Mouse (Mus musculus) R1 (cell line): ENCODE data around the gene Kif1bp.

Experiments
- DNase-seq: peaks from one replicate; pipeline ENCODE4 v3.0.0-alpha.2; 2018; ENCODE audit warnings: low read depth, low spot score

The Kif1bp gene

DNA sequence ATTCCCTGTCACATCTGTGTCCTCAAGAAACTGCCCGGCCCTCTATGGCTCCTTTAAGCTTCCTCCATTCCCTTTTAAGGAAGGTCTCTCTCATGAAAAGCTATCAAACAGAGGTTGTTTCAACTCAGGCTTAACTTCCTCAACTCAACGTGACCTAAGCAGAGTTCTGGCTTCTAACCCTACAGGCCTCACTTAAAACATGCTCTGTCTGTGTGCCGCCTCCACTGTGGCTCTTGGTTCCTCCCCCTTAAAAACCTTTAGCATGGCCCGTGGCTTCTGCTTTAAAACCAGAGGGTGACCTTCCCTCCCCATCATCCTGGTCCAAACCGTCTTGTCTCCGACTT is 21.7 kb downstream of the Kif1bp start:
- no peak for DNase-seq

DNA sequence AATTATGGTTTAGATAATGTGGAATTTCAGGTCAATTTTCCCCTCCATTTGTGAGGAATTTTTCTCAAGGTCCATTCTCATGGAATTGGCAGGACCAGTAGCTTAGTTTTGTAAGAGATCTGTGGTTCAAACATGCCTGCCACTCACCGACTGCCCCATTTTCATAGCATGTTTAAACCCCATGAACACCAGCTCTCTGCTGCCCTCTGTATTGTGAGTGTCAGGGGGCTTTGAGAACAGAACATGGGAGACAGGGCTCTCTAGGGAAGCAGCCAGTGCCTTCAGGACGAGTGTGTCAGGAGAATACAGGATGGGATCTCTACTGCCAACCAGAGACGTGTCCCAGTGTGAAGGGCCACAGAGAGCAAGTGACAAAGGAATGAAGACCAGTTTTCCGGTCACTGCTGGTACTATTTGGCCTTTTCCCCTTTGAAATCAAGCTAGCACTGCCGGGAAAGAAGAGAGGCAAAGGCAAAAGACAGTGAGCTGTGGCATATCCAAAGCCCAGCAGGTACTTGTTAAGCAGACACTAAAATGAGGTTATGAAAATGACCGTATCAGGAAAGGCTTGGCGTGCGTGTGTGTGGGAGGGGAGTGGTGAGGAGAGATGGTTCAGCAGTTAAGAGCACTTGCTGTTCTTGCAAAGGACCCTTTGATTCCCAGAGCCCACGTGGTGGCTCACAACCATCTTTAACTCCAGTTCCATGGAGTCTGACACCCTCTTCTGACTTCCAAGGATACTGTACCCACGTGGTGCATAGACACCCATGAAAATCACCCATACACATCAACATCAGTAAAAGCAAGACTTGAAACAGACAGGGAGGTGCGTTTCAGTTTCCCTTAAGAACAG is 22.3 kb downstream of the Kif1bp start:
- DNase-seq: no peak

DNA sequence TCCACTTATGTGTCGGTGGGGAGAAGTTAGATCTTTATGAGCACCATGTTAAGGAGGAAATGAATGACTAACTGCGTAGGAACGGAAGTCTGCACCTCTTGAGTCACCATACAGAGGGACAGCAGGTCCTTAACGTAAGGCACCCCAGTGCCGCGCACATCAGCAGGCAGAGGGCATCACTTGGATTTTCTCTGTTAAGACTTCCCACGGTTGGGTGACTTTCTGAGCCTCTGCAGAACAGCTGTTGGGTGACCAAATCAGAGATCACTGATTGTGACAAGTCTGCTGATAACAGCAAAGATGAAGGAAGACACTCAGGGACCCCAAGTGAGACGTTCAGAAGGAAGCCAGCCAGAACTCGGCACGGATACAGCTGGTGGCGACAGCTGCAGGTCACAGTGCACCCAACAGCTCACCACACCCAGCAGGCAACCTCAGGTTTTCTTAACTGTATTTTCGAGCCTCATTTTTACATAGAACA is 24.6 kb downstream of the Kif1bp start:
- DNase-seq: no peak

GRCm38 (mm10) chr10:62550787-62551300 is 27.4 kb downstream of the Kif1bp start:
- no peak for DNase-seq

DNA sequence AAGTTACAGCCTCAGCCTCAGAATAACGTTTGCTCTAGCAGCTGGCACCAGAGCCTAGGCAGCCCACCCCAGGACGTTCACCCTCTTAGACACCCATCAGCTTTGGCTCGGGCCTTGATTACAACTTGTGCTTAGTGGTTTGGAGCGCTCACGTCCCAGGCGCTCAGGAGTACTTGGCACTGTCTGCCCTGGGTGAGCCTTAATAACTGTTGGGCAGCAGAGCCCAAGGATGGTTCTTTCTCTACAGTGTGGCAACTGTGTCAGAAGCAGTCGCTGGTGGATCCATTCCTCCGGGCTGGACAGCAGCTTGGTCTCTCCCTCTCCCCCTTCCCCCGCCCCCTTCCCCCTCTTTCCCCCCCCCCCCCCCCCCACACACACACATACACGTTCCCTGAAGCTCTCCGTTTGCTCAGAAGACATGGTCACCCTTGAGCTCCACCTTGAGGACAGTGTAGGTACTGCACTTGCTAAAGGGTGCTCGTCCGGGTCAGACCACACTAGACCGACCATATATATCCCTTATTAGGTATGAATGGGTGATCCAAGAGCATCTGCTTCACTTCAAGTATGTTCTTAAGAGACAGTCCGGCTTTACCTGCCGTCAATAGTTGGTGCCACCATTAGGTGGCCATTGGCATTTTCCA is 28.6 kb downstream of the Kif1bp start:
- peak; percentile 83 for DNase-seq

- DNase-seq: no peak
Measured at GRCm38 (mm10) chr10:62546441-62546840, 31.8 kb downstream of the Kif1bp start.

DNA sequence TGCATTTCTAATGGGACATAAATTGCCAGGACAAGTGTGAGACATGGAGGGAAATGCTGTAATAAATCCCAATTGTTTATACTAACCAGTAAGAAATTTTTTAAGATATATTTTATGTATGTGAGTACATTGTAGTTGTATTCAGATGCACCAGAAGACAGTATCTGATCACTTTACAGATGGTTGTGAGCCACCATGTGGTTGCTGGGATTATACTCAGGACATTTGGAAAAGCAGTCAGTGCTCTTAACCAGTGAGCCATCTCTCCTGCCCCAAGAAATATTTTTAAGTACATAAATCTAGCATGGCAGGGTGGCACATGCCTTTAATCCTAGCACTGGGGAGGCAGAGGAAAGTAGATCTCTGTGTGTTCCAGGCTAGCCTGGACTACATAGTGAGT is 32.5 kb downstream of the Kif1bp start:
- DNase-seq: no peak

- DNase-seq: no peak
Measured at GRCm38 (mm10) chr10:62544316-62544715, 33.9 kb downstream of the Kif1bp start.

GRCm38 (mm10) chr10:62543399-62543808 is 34.9 kb downstream of the Kif1bp start:
- DNase-seq: peak; percentile 27

GRCm38 (mm10) chr10:62542928-62543327 is 35.3 kb downstream of the Kif1bp start:
- DNase-seq: no peak

DNA sequence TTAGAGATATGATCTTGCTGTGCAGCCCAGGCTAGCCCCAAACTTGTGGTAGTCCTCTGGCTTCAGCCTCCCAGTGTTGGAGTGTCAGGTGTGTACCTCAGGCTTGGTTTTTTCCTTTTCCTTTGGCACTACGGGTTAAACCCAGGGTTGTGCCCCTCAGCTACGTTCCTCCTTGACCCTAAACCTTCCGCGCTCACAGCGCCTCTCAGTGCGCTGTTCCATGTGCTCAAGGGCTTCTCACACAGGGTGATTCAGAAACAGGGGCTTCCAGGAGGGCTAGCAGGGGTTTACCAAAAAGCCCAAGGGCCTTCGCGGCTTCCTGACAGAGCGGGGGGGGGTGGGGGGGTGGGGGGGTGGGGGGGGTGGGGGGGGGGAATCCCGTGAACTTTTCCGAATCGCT is 35.8 kb downstream of the Kif1bp start:
- no peak for DNase-seq

- no peak for DNase-seq
Measured at GRCm38 (mm10) chr10:62541499-62541898, 36.8 kb downstream of the Kif1bp start.

DNA sequence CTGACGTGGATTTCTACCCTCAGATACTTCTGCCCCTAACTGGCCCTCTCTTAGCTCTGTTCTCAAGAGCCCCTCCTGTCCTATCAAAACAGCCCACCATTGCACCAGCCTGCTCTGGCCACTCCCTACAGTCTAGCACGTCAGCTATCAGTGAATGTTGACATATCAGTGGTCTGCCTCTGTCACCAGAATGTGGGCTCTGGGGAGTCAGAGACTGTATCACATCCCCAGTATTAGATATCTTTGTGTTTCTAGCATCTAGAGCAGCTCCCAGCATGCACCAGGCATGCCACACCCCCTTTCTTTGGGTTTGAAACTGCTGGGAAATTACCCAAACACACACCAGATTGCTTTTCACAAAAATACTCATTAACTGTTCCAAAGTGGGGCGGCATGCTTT is 37.5 kb downstream of the Kif1bp start:
- DNase-seq: no peak

GRCm38 (mm10) chr10:62534509-62534908 is 43.7 kb downstream of the Kif1bp start:
- DNase-seq: no peak

GRCm38 (mm10) chr10:62532832-62533231 is 45.4 kb downstream of the Kif1bp start:
- DNase-seq: no peak

DNA sequence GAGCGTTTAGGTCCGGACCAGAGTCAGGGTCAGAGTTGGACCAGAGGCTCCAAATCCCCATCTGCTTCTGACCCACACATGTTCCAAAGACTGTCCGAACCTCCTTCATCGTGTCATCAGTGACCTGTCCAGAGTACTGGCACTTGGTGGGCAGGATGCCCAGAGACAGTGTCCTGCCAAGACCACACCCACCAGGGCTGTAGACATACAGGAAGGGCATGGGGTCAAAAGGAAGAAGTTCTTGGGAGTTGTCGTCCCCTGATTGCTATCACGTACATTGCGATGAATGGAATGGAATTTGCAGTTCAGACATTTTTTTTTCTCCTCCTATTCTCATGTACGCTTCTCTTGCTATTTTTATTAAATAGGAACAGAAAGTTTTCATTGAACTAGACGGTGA is 48.1 kb downstream of the Kif1bp start:
- DNase-seq: no peak

GRCm38 (mm10) chr10:62527351-62527750 is 50.9 kb downstream of the Kif1bp start, which contains the start of gene Srgn:
Gene Srgn (minus strand): TSS chr10:62527451.
- no peak for DNase-seq

- peak; percentile 58 for DNase-seq
Measured at GRCm38 (mm10) chr10:62522346-62522950, 55.8 kb downstream of the Kif1bp start.

DNA sequence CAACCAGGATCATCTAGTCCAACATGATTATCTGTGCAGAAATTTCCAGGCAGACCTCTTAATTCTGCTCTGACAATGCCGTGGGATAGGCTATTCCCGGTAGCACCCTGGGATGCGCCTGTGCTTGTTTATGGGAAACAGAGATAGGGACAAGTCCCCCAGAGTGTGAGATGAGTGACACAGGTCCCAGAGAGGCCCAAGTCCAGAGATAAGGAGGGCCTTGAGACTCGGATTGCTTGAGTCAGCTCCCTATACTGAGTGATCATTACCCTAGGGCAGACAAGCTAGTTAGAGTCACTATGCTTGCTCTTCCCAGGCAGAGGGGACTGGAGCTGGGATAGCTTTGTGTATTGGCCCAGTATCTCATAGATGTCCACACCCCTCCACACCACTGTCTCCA is 56.5 kb downstream of the Kif1bp start:
- DNase-seq: no peak

DNA sequence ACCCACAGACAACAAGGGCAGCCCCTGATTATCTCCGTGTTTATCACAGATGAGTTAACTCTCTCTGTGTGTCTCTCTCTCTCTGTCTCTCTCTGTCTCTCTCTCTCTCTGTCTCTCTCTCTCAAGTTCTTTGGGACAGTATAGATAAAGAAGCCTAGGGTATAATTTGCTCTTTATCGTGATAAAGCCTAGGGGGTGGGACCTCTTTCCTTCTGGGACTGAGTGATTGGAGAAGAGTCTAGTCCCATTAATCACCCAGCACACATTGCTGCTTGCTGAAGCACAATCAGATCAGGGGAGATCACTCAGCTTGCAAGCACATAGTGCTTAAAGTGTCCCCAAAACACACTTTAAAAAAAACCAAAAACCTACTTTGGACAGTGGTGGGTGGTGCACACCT is 57.3 kb downstream of the Kif1bp start:
- DNase-seq: no peak

DNA sequence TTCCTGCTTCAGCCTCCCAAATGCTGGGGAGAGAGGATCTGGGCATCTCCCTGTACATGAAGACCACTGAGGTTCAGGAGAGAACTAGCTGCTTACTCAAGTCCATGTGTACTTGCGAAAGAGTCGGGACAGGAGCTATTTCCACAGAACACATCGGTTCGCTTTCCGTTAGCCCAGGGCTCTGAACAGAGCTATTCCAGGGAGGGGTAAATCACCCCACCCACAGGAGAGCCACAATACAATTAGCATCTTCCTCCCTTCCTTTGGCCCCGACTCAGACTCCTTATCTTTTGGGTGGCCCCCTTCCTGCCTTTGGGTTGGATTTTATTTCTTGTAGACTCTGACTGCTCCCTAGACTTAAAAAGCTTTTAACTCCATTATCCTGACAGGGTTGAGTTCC is 60.7 kb downstream of the Kif1bp start:
- DNase-seq: no peak

DNA sequence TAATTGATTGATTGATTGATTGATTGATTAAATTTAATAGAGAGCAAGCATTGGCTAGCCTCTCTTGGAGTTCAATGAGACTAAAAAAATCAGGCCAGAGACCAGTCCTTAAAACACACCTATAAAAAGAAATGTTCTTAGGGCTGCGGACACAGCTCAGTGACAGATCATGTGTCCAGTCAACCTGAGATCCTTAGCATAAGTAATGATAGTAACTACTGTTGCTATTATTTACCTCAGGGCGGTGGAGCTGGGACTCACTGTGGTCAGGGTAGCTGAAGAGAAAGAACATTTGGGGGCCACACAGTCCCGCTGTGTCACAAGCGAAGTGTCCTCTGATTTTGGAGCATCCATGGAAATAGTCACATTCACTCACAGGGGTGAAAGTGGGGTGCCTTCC is 65.4 kb downstream of the Kif1bp start:
- DNase-seq: no peak
